ENCODE assay signal across 8 mouse cellular contexts in genomic region chr3:67954459-67955065, GRCm38 (mm10).
A peak's percentile ranks its signal among the peaks of the same experiment; 100 is the strongest.
DNase-seq lines count a peak whose midpoint lies in the region; ATAC-seq lines count a peak whose summit lies in the region.

No protein-coding gene starts in this region.

- H3K27ac ChIP-seq in midbrain, embryonic 14.5 days (replicated peaks; ENCODE audit: low read depth, low read length): no peak overlapping the region

- H3K36me3 ChIP-seq in midbrain, embryonic 14.5 days (ENCODE audit: control insufficient read depth, insufficient read depth, low read length): no peaks in the 10 kb centered on the region

- DNase-seq in gastrocnemius, postnatal 10 days: peak; percentile 13
- no peak for DNase-seq in gastrocnemius, postnatal 4 days (ENCODE audit: low spot score in 2 of 2)
- DNase-seq in brain, adult 2 months (ENCODE audit: low read depth, low spot score): peak; percentile 52
- DNase-seq in frontal cortex, postnatal 14 days (ENCODE audit: low spot score in 2 of 2): peak; percentile 10 to 45
- peak; percentile 59 for DNase-seq in midbrain, embryonic 14.5 days
- DNase-seq in ovary, postnatal 10 days (ENCODE audit: low spot score): no peak
- no peak for DNase-seq in spleen, postnatal 14 days (ENCODE audit: low spot score in 2 of 2)
- no peak for DNase-seq in natural killer cell, adult 2 months (ENCODE audit: low spot score in 2 of 2)

- H3K4me2 ChIP-seq in midbrain, embryonic 14.5 days (ENCODE audit: low read length): no peak overlapping the region

- ATAC-seq in midbrain, embryonic 14.5 days (ENCODE audit: low FRiP score, low TSS enrichment): peak; percentile 53; the same call in 1 of the 2 replicates

- no peaks in the 10 kb centered on the region for H3K27me3 ChIP-seq in midbrain, embryonic 14.5 days (ENCODE audit: control insufficient read depth, insufficient read depth, low read length)

- 17% methylated on average over 5 of the region's 5 CpGs for WGBS in midbrain, embryonic 14.5 days

- no peak overlapping the region for H3K4me3 ChIP-seq in midbrain, embryonic 14.5 days (replicated peaks; ENCODE audit: low read depth, low read length)

- H3K4me1 ChIP-seq in midbrain, embryonic 14.5 days (ENCODE audit: control insufficient read depth, insufficient read depth, low read length): peaks cover 26% of the 10 kb centered on the region

- H3K9ac ChIP-seq in midbrain, embryonic 14.5 days (replicated peaks; ENCODE audit: low read length): no peak overlapping the region

- no peaks in the 10 kb centered on the region for H3K9me3 ChIP-seq in midbrain, embryonic 14.5 days (ENCODE audit: control insufficient read depth, low read length)

Comparison
In these comparisons a context has a peak if more than half of its experiments do, and no peak if none do; other contexts are left out.
1. DNase-seq: peak in gastrocnemius, postnatal 10 days (single experiment), brain, adult 2 months (single experiment), frontal cortex, postnatal 14 days (2 of 2) and midbrain, embryonic 14.5 days (single experiment); none in gastrocnemius, postnatal 4 days (0 of 2), ovary, postnatal 10 days (single experiment), spleen, postnatal 14 days (0 of 2) and natural killer cell, adult 2 months (0 of 2).